Mouse (Mus musculus): Measurements from ENCODE around the gene Ssrp1. TPM values are rescaled to one million over a fixed set of nuclear protein-coding genes. Genes with fewer than 3 reads are reported as not detected.
A peak's percentile ranks its signal among the peaks of the same experiment; 100 is the strongest.

The Ssrp1 gene
- 228 and 230 TPM in 2 replicates for polyA plus RNA-seq (2016; fragmentation: Nextera tagmentation; extraction: Ambion mirVana)

- Histone ChIP-seq H3K9ac (peak within 1 kb of the TSS; percentile 91), H3K4me2 (peak within 1 kb of the TSS; percentile 75), H3K27me3 (replicated peaks) (peaks cover 35% of the 10 kb centered on the region), H3K36me3 (peaks cover 40% of the 10 kb centered on the region), H3K27ac (peak within 1 kb of the TSS; percentile 76), H3K9me3 (replicated peaks) (no peaks in the 10 kb centered on the region), H3K4me1 (peaks cover 23% of the 10 kb centered on the region), H3K4me3 (peak within 1 kb of the TSS; percentile 86)
- WGBS (ENCODE audit: insufficient replicate concordance): under 1% methylated on average over 66 of the region's 66 CpGs
- ATAC-seq: peak; percentile 91
Measured at GRCm38 (mm10) chr2:85037047-85038026, at the start of gene Ssrp1, which contains the start of gene P2rx3. TSS of gene Ssrp1 (plus strand) at chr2:85037234. TSS of gene P2rx3 (minus strand) at chr2:85037462.

DNA sequence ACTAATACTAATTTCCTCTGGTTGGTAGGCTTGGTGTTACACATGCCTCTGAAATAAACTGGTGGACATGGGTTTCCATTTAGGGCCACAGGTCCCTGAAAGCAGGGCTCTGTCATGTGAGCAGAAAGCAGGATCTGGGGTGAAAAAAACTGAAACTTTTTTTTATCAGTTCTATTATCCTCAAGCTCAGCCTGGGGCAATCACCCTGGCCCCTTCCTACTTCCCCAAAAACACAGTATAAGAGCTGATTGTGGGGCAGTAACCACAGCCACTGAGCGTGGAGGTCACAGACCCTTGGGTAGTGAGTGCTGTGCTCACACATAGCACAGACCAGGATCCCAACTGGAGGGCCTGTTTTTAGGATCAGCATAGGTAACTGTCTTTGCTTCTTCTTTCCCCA lies 49.1 kb upstream of the Ssrp1 start, which contains the start of gene Prg3:
Prg3 (plus strand) TSS at position 286 of the 400 bp plus-strand sequence.
- ATAC-seq: no peak
- Histone ChIP-seq H3K27me3 (replicated peaks) (peaks cover 53% of the 10 kb centered on the region), H3K4me1 (peaks cover 3% of the 10 kb centered on the region; the same call in 1 of the 2 replicates), H3K4me3 (no peak within 1 kb of the TSS), H3K4me2 (no peak within 1 kb of the TSS), H3K9ac (no peak within 1 kb of the TSS), H3K27ac (no peak within 1 kb of the TSS), H3K36me3 (no peaks in the 10 kb centered on the region), H3K9me3 (replicated peaks) (no peaks in the 10 kb centered on the region)
- WGBS (ENCODE audit: insufficient replicate concordance): 9% methylated on average over 1 of the region's 1 CpGs

DNA sequence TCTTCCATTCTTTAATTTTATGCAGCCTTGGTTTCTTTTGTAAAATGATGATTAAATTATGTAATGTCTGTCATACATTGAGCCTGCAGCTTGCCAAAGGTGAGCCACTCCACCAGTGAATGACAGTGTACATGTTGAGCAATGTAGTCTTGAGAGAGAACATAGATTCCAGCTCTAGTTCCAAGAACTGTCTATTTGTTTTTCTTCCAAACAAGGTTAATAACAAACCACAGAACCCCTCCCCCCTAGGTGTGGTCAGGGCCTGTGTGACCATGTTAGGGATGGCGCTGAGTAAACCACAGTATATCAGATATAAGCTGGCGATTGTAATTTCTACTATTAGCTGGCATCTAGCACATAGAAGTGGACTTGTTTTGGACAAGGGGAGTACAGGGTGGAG lies 40.7 kb upstream of the Ssrp1 start:
- H3K27ac ChIP-seq: no peak overlapping the region
- H3K4me1 ChIP-seq: peaks cover 43% of the 10 kb centered on the region
- no peaks in the 10 kb centered on the region for H3K36me3 ChIP-seq
- H3K27me3 ChIP-seq (replicated peaks): peaks cover 27% of the 10 kb centered on the region; the same call in 1 of the 2 replicates
- H3K4me3 ChIP-seq: no peak overlapping the region
- no peaks in the 10 kb centered on the region for H3K9me3 ChIP-seq (replicated peaks)
- H3K9ac ChIP-seq: no peak overlapping the region
- peak; percentile 63 for ATAC-seq
- no peak overlapping the region for H3K4me2 ChIP-seq
- WGBS (ENCODE audit: insufficient replicate concordance): 20% methylated on average over 2 of the region's 2 CpGs

- peak; percentile 63 for ATAC-seq
- Histone ChIP-seq H3K4me3 (no peak overlapping the region), H3K36me3 (no peaks in the 10 kb centered on the region), H3K4me1 (peaks cover 43% of the 10 kb centered on the region), H3K27me3 (replicated peaks) (peaks cover 8% of the 10 kb centered on the region; the same call in 1 of the 2 replicates), H3K27ac (peak overlapping the region; percentile 24; the same call in 1 of the 2 replicates), H3K9me3 (replicated peaks) (no peaks in the 10 kb centered on the region), H3K4me2 (peak overlapping the region; percentile 22), H3K9ac (peak overlapping the region; percentile 8; the same call in 1 of the 2 replicates)
- 57% methylated on average over 3 of the region's 3 CpGs for WGBS (ENCODE audit: insufficient replicate concordance)
Measured at GRCm38 (mm10) chr2:84999486-85000181, 37.4 kb upstream of the Ssrp1 start.

DNA sequence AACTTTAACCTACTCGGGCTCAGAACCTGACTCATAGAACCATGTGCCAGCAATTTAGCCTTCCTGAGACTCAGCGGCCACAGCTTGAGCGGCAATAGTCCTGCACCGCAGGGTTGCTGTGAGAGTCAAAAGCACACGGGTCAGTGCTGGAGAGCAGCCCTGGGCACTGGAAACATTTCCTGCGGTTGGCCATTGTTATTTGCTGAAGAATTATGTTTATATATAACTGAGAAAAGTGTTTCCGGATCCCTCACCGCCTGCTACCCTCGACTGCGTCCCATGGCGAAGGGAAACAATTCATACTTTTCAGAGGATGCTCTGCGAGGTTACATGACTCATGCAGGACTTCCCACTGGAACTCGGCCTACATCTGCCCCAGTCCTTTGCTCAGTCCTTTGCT lies 35.5 kb upstream of the Ssrp1 start:
- WGBS (ENCODE audit: insufficient replicate concordance): 73% methylated on average over 13 of the region's 13 CpGs
- Histone ChIP-seq H3K9ac (no peak overlapping the region), H3K4me2 (no peak overlapping the region), H3K27ac (no peak overlapping the region), H3K36me3 (no peaks in the 10 kb centered on the region), H3K4me3 (no peak overlapping the region), H3K27me3 (replicated peaks) (peaks cover 9% of the 10 kb centered on the region; the same call in 1 of the 2 replicates), H3K4me1 (peaks cover 35% of the 10 kb centered on the region), H3K9me3 (replicated peaks) (no peaks in the 10 kb centered on the region)
- no peak for ATAC-seq

DNA sequence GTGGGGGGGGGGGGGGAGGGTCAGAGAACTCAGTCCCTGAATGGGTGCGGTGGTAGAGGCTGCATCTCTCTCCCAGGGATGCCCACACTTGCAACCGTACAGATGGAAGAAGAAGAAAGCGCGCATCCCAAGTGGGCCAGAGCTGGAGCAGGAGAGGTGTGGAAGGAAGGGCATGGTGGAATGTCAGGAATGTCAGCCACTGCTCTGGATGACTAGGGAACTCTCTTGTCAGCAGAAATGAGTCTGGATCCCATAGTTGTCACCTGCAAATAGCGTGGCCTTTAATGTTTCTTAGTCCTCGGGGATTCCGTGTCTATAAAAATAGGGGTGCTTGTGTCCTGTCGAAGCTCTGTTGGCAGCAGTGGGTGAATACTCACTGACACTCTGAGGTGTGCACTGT lies 34.5 kb upstream of the Ssrp1 start:
- H3K9me3 ChIP-seq (replicated peaks): no peaks in the 10 kb centered on the region
- no peak overlapping the region for H3K4me3 ChIP-seq
- ATAC-seq: no peak
- no peak overlapping the region for H3K9ac ChIP-seq
- H3K27me3 ChIP-seq (replicated peaks): peaks cover 5% of the 10 kb centered on the region; the same call in 1 of the 2 replicates
- H3K4me1 ChIP-seq: peaks cover 28% of the 10 kb centered on the region
- H3K36me3 ChIP-seq: no peaks in the 10 kb centered on the region
- H3K27ac ChIP-seq: no peak overlapping the region
- H3K4me2 ChIP-seq: no peak overlapping the region
- WGBS (ENCODE audit: insufficient replicate concordance): 74% methylated on average over 8 of the region's 8 CpGs

GRCm38 (mm10) chr2:85004341-85004740 lies 32.7 kb upstream of the Ssrp1 start:
- Histone ChIP-seq H3K27me3 (replicated peaks) (peaks cover 5% of the 10 kb centered on the region; the same call in 1 of the 2 replicates), H3K4me3 (no peak overlapping the region), H3K4me2 (no peak overlapping the region), H3K36me3 (no peaks in the 10 kb centered on the region), H3K27ac (no peak overlapping the region), H3K9me3 (replicated peaks) (no peaks in the 10 kb centered on the region), H3K9ac (no peak overlapping the region), H3K4me1 (peaks cover 32% of the 10 kb centered on the region)
- 66% methylated on average over 4 of the region's 4 CpGs for WGBS (ENCODE audit: insufficient replicate concordance)
- no peak for ATAC-seq

- peaks cover 5% of the 10 kb centered on the region; the same call in 1 of the 2 replicates for H3K27me3 ChIP-seq (replicated peaks)
- no peak overlapping the region for H3K27ac ChIP-seq
- no peak overlapping the region for H3K4me2 ChIP-seq
- no peaks in the 10 kb centered on the region for H3K9me3 ChIP-seq (replicated peaks)
- no peak for ATAC-seq
- WGBS (ENCODE audit: insufficient replicate concordance): 67% methylated on average over 7 of the region's 7 CpGs
- no peak overlapping the region for H3K4me3 ChIP-seq
- H3K4me1 ChIP-seq: peaks cover 34% of the 10 kb centered on the region
- no peaks in the 10 kb centered on the region for H3K36me3 ChIP-seq
- no peak overlapping the region for H3K9ac ChIP-seq
Measured at GRCm38 (mm10) chr2:85006600-85006999, 30.4 kb upstream of the Ssrp1 start.

GRCm38 (mm10) chr2:85007729-85008128 lies 29.3 kb upstream of the Ssrp1 start:
- 9% methylated on average over 4 of the region's 4 CpGs for WGBS (ENCODE audit: insufficient replicate concordance)
- Histone ChIP-seq H3K9ac (no peak overlapping the region), H3K4me3 (no peak overlapping the region), H3K27ac (no peak overlapping the region), H3K36me3 (no peaks in the 10 kb centered on the region), H3K9me3 (replicated peaks) (no peaks in the 10 kb centered on the region), H3K4me2 (no peak overlapping the region), H3K27me3 (replicated peaks) (peaks cover 5% of the 10 kb centered on the region; the same call in 1 of the 2 replicates), H3K4me1 (peaks cover 45% of the 10 kb centered on the region)
- no peak for ATAC-seq

- no peak for ATAC-seq
- Histone ChIP-seq H3K27ac (peak overlapping the region; percentile 16; the same call in 1 of the 2 replicates), H3K36me3 (no peaks in the 10 kb centered on the region), H3K27me3 (replicated peaks) (0 out of 2 replicates have a peak, but pooled peaks cover 5% of the 10 kb centered on the region), H3K4me2 (no peak overlapping the region), H3K4me1 (peaks cover 60% of the 10 kb centered on the region), H3K4me3 (no peak overlapping the region), H3K9ac (no peak overlapping the region), H3K9me3 (replicated peaks) (no peaks in the 10 kb centered on the region)
- WGBS (ENCODE audit: insufficient replicate concordance): 60% methylated on average over 2 of the region's 2 CpGs
Measured at GRCm38 (mm10) chr2:85009212-85009611, 27.8 kb upstream of the Ssrp1 start.

DNA sequence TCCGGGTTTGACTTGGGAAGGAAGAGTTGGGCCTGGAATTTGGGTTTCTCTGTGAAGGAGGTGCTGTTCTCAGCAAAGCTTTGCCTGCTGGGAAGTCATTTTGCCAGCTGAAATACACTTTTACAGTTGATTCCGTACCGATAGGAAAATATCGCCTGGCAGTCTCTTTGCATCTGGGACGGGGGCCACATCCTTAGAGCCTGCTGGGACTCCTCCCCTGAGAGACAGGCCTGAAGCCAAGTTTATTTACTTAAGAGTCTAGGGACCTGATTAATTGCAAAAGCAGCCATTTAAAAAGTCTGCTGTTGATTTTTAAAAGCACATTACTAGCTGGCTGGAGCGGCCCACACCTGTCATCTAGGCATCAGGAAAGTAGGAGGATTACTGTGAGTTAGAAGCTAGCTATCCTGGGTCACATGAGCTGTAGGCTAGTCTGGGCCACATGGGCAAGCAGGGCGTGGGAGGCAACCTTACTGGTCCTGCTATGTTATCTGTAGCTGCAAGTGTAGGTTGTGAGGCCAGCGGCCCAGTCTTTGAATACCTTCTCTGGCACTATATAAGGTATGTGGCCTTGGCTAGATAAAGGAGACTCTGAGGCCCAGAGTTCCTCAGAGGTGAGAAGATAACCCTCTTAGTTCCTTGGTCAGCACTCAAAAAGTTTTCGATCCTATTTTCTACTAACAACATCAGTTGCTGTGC lies 25.0 kb upstream of the Ssrp1 start:
- H3K4me1 ChIP-seq: peaks cover 68% of the 10 kb centered on the region
- peak overlapping the region; percentile 93 for H3K27ac ChIP-seq
- H3K27me3 ChIP-seq (replicated peaks): no peaks in the 10 kb centered on the region
- 27% methylated on average over 9 of the region's 9 CpGs for WGBS (ENCODE audit: insufficient replicate concordance)
- H3K9me3 ChIP-seq (replicated peaks): no peaks in the 10 kb centered on the region
- ATAC-seq: peak; percentile 99
- H3K4me2 ChIP-seq: peak overlapping the region; percentile 64
- H3K36me3 ChIP-seq: no peaks in the 10 kb centered on the region
- H3K9ac ChIP-seq: peak overlapping the region; percentile 66
- H3K4me3 ChIP-seq: peak overlapping the region; percentile 27

Data from liver, embryonic 12.5 days (tissue).